Mouse (Mus musculus): ENCODE measurements around the gene Plekha6. TPM values are rescaled to one million over a fixed set of nuclear protein-coding genes. Genes with fewer than 3 reads are reported as not detected.
A peak's percentile ranks its signal among the peaks of the same experiment; 100 is the strongest.

Plekha6 gene
- polyA plus RNA-seq, 1 experiment: 97.1 TPM

DNA sequence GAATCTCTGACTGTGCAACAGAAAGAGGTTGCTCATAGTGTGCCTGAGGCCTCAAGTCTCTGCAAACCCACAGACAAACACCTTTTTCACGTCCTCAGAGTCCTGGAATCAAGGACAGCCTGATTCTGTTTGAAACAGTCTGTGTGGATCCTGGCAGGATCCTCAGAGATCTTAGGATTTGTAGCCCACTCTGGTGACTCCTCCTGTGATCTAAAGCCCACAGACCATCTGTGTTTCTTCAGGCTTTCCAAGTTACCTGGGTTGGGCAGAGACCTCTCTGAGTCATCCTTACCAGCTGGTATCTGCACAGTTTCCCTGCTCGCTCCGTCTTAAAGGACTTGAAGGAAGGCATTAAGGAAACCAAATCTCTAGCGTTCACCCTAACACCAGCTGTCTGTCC, 123.0 kb downstream of the Plekha6 start:
- H3K36me3 ChIP-seq (ENCODE audit: control insufficient read depth, insufficient read depth, low read length): no peaks in the 10 kb centered on the region
- TF ChIP-seq CTCF (IDR thresholded peaks at IDR 0.05; ENCODE audit: control insufficient read depth, insufficient read depth, insufficient replicate concordance, low read depth, low read length) (no peak), POLR2A (IDR thresholded peaks at IDR 0.05; ENCODE audit: control insufficient read depth, low read depth, low read length) (no peak)
- no peaks in the 10 kb centered on the region for H3K4me1 ChIP-seq (ENCODE audit: control insufficient read depth, insufficient read depth, low read length)
- no peak overlapping the region for H3K4me3 ChIP-seq (ENCODE audit: control insufficient read depth, low read depth, low read length)
- H3K27me3 ChIP-seq (ENCODE audit: control insufficient read depth, insufficient read depth, low read length): no peaks in the 10 kb centered on the region
- no peak overlapping the region for H3K27ac ChIP-seq (ENCODE audit: control insufficient read depth, insufficient read depth, low read depth, low read length)

DNA sequence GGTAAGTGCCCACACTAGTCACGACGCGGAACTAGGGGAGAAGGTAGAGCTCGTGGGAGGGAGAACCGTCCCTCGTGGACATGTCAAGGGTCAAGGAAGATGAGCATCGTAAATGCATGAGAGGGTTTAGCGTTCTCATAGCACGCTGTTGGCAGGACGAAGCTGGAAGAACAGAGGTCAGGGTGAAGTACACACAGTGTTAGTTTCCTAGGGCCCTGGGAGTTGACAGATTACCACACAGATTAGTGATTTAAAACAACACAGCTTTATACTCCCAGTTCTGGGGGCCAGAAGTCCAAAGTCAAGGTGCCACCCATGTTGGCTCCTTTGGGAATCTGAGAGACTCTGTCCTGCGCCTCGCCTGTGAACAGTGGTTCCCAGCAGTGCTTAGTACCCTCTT, 123.9 kb downstream of the Plekha6 start:
- Histone ChIP-seq H3K27ac (ENCODE audit: control insufficient read depth, insufficient read depth, low read depth, low read length) (no peak overlapping the region), H3K27me3 (ENCODE audit: control insufficient read depth, insufficient read depth, low read length) (no peaks in the 10 kb centered on the region), H3K4me3 (ENCODE audit: control insufficient read depth, low read depth, low read length) (no peak overlapping the region), H3K36me3 (ENCODE audit: control insufficient read depth, insufficient read depth, low read length) (no peaks in the 10 kb centered on the region), H3K4me1 (ENCODE audit: control insufficient read depth, insufficient read depth, low read length) (no peaks in the 10 kb centered on the region)
- TF ChIP-seq CTCF (IDR thresholded peaks at IDR 0.05; ENCODE audit: control insufficient read depth, insufficient read depth, insufficient replicate concordance, low read depth, low read length): no peak
- TF ChIP-seq POLR2A (IDR thresholded peaks at IDR 0.05; ENCODE audit: control insufficient read depth, low read depth, low read length): no peak

DNA sequence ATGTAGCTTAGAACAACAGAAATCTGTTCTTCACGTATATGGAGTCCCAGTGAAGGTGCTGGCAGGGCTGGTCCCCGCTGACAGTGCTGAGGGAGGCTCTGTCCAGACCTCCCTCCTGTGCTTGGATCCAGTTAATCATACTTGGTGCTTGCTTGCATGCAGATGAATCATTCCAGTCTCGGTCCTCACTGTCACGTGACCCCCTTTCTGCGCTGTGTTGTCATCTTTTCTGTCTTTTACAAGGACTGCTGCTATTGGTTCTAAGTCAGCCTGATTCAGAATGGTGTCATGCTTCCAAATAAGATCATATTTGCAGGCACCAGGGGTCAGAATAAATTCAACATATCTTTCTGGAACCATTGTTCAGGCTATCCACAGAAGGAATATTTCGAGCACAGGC, 127.9 kb downstream of the Plekha6 start:
- H3K4me1 ChIP-seq (ENCODE audit: control insufficient read depth, insufficient read depth, low read length): no peaks in the 10 kb centered on the region
- no peaks in the 10 kb centered on the region for H3K27me3 ChIP-seq (ENCODE audit: control insufficient read depth, insufficient read depth, low read length)
- TF ChIP-seq POLR2A (IDR thresholded peaks at IDR 0.05; ENCODE audit: control insufficient read depth, low read depth, low read length): no peak
- TF ChIP-seq CTCF (IDR thresholded peaks at IDR 0.05; ENCODE audit: control insufficient read depth, insufficient read depth, insufficient replicate concordance, low read depth, low read length): no peak
- no peaks in the 10 kb centered on the region for H3K36me3 ChIP-seq (ENCODE audit: control insufficient read depth, insufficient read depth, low read length)
- H3K4me3 ChIP-seq (ENCODE audit: control insufficient read depth, low read depth, low read length): no peak overlapping the region
- no peak overlapping the region for H3K27ac ChIP-seq (ENCODE audit: control insufficient read depth, insufficient read depth, low read depth, low read length)

DNA sequence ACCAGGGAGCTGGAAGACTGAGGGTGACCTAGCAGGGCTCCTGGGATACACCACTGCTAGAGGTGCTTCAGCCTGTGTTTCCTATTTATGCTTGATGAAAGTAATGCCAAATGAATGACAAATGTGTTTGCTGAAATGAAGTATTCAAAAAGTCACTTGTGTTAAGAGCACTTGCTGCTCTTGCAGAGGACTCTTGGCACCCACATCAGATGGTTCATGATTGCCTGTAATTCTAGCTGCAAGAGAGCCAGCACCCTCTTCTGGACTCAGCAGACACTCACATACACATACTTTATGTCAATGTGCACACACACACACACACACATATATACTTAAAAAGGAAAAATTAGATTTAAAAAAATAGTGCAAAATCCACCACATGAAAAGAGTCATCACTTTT, 128.6 kb downstream of the Plekha6 start:
- Histone ChIP-seq H3K36me3 (ENCODE audit: control insufficient read depth, insufficient read depth, low read length) (no peaks in the 10 kb centered on the region), H3K4me1 (ENCODE audit: control insufficient read depth, insufficient read depth, low read length) (no peaks in the 10 kb centered on the region), H3K4me3 (ENCODE audit: control insufficient read depth, low read depth, low read length) (no peak overlapping the region), H3K27ac (ENCODE audit: control insufficient read depth, insufficient read depth, low read depth, low read length) (no peak overlapping the region), H3K27me3 (ENCODE audit: control insufficient read depth, insufficient read depth, low read length) (no peaks in the 10 kb centered on the region)
- TF ChIP-seq POLR2A (IDR thresholded peaks at IDR 0.05; ENCODE audit: control insufficient read depth, low read depth, low read length) (no peak), CTCF (IDR thresholded peaks at IDR 0.05; ENCODE audit: control insufficient read depth, insufficient read depth, insufficient replicate concordance, low read depth, low read length) (no peak)

DNA sequence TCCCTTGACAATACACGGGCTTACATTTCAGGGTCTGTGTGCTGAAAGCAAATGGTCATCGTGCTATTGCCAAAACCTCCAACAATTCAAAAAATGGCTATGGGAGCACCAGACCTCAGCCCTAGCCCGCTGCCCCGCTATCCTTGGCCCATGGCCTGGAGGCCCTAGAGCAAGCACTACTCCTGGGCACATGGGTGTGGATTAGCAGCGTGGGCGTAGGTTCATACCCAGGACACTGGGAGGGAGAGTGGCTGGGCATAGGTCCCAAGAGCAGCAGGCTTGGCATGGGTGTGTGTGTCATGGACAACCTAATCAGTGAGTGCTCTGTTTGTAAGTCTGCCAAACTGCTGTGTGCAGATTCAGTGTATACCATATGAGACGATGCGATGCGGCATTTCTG, 132.4 kb downstream of the Plekha6 start:
- Histone ChIP-seq H3K27ac (ENCODE audit: control insufficient read depth, insufficient read depth, low read depth, low read length) (no peak overlapping the region), H3K36me3 (ENCODE audit: control insufficient read depth, insufficient read depth, low read length) (no peaks in the 10 kb centered on the region), H3K4me1 (ENCODE audit: control insufficient read depth, insufficient read depth, low read length) (no peaks in the 10 kb centered on the region), H3K27me3 (ENCODE audit: control insufficient read depth, insufficient read depth, low read length) (no peaks in the 10 kb centered on the region), H3K4me3 (ENCODE audit: control insufficient read depth, low read depth, low read length) (no peak overlapping the region)
- TF ChIP-seq POLR2A (IDR thresholded peaks at IDR 0.05; ENCODE audit: control insufficient read depth, low read depth, low read length): no peak
- no peak for TF ChIP-seq CTCF (IDR thresholded peaks at IDR 0.05; ENCODE audit: control insufficient read depth, insufficient read depth, insufficient replicate concordance, low read depth, low read length)

DNA sequence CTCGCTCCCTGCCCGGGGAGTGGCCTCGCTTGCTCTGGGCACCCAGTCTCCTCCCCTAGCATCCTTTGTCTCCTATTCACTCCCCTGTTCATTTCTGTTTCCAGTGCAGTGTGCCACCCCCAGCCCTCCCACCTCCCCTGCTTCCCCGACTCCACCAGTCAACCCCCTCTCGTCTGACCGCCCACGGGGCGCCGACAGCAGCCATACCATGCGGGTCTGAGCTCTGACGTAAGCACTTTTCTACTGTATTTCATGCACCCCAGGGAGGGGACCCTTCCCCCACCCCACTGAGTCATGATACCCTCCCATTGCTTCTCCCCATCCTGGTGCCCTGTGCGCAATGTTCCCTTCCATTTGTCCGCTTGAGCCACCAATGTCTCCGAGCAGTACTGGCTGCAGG, 134.8 kb downstream of the Plekha6 start:
- no peak overlapping the region for H3K4me3 ChIP-seq (ENCODE audit: control insufficient read depth, low read depth, low read length)
- no peaks in the 10 kb centered on the region for H3K27me3 ChIP-seq (ENCODE audit: control insufficient read depth, insufficient read depth, low read length)
- no peaks in the 10 kb centered on the region for H3K4me1 ChIP-seq (ENCODE audit: control insufficient read depth, insufficient read depth, low read length)
- H3K36me3 ChIP-seq (ENCODE audit: control insufficient read depth, insufficient read depth, low read length): no peaks in the 10 kb centered on the region
- H3K27ac ChIP-seq (ENCODE audit: control insufficient read depth, insufficient read depth, low read depth, low read length): no peak overlapping the region
- TF ChIP-seq POLR2A (IDR thresholded peaks at IDR 0.05; ENCODE audit: control insufficient read depth, low read depth, low read length): no peak
- TF ChIP-seq CTCF (IDR thresholded peaks at IDR 0.05; ENCODE audit: control insufficient read depth, insufficient read depth, insufficient replicate concordance, low read depth, low read length): no peak

DNA sequence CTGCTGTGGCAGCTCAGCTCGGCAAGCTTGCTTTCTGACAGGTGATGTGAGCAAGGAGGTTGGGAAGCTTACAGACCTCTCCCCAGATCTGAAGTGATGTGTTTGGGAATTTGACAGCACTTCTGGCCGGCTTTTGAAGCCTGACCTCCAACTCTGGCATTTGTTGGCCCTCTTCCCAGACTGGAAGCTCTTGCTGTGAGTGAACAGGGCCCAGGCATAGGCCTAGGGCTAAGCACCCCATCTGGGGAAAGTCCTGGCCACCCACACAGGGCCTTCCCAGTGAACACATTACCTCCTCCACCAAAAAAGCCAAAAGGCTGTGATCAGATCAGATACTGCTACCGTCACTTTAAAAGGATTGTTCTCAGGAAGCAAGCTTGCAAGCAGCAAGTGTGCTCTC, 138.5 kb downstream of the Plekha6 start:
- Histone ChIP-seq H3K27me3 (ENCODE audit: control insufficient read depth, insufficient read depth, low read length) (no peaks in the 10 kb centered on the region), H3K4me3 (ENCODE audit: control insufficient read depth, low read depth, low read length) (no peak overlapping the region), H3K36me3 (ENCODE audit: control insufficient read depth, insufficient read depth, low read length) (no peaks in the 10 kb centered on the region), H3K27ac (ENCODE audit: control insufficient read depth, insufficient read depth, low read depth, low read length) (no peak overlapping the region), H3K4me1 (ENCODE audit: control insufficient read depth, insufficient read depth, low read length) (no peaks in the 10 kb centered on the region; the same call in 1 of the 2 replicates)
- TF ChIP-seq CTCF (IDR thresholded peaks at IDR 0.05; ENCODE audit: control insufficient read depth, insufficient read depth, insufficient replicate concordance, low read depth, low read length) (no peak), POLR2A (IDR thresholded peaks at IDR 0.05; ENCODE audit: control insufficient read depth, low read depth, low read length) (no peak)

DNA sequence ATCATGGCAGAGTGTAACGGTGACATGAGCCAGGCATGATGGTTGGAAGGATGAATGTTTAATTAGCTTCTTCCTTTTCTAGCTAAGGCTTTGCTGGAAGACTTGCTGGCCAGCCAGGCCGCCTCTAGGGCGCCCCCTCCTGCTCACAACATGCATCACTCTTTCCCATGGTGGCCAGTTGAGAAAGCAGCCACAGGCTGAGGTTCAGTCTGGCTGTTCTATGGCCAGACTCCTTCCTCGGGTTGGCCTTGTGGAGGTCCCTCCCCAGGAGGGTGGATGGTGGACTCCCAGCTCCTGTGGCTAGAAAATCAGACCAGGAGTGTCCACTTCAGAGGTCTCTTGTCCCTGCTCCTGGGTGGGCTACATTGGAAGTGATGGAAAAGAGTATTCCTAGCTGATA, 142.8 kb downstream of the Plekha6 start:
- H3K27ac ChIP-seq (ENCODE audit: control insufficient read depth, insufficient read depth, low read depth, low read length): no peak overlapping the region
- H3K27me3 ChIP-seq (ENCODE audit: control insufficient read depth, insufficient read depth, low read length): no peaks in the 10 kb centered on the region
- H3K4me1 ChIP-seq (ENCODE audit: control insufficient read depth, insufficient read depth, low read length): no peaks in the 10 kb centered on the region; the same call in 1 of the 2 replicates
- no peaks in the 10 kb centered on the region for H3K36me3 ChIP-seq (ENCODE audit: control insufficient read depth, insufficient read depth, low read length)
- TF ChIP-seq POLR2A (IDR thresholded peaks at IDR 0.05; ENCODE audit: control insufficient read depth, low read depth, low read length) (no peak), CTCF (IDR thresholded peaks at IDR 0.05; ENCODE audit: control insufficient read depth, insufficient read depth, insufficient replicate concordance, low read depth, low read length) (peak; percentile 82)
- H3K4me3 ChIP-seq (ENCODE audit: control insufficient read depth, low read depth, low read length): no peak overlapping the region

Data from testis, adult 2 months (tissue).